Mouse (Mus musculus) urinary bladder, postnatal 14 days (tissue): ENCODE measurements around the gene Abcg4.
A peak's percentile ranks its signal among the peaks of the same experiment; 100 is the strongest.

ENCODE experiments used
- DNase-seq: peaks from one replicate; pipeline ENCODE4 v3.0.0; 2021; ENCODE audit warnings: low spot score

Gene Abcg4

GRCm38 (mm10) chr9:44283183-44283582 lies 5.2 kb downstream of the Abcg4 start:
- no peak for DNase-seq

DNA sequence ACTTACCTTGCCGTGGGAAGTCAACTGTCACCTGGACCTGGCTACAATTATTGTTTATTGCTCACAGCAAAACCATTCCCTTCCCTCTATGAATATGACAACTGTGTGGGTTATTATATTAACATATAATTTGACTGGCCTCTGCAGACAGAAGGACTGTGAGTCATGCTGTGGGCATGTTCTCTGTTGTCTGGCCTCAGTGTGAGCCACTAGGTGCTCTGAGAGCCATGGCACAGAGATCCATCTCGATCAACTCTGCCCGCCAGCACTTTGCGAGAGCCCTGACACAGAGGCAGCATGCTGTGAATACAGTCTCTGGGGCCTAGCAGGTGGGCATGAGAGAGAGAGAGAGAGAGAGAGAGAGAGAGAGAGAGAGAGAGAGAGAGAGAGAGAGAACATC lies 18.4 kb downstream of the Abcg4 start:
- DNase-seq = no peak

- no peak for DNase-seq
These were observed 19.3 kb downstream of the Abcg4 start for GRCm38 (mm10) chr9:44269077-44269476.

DNA sequence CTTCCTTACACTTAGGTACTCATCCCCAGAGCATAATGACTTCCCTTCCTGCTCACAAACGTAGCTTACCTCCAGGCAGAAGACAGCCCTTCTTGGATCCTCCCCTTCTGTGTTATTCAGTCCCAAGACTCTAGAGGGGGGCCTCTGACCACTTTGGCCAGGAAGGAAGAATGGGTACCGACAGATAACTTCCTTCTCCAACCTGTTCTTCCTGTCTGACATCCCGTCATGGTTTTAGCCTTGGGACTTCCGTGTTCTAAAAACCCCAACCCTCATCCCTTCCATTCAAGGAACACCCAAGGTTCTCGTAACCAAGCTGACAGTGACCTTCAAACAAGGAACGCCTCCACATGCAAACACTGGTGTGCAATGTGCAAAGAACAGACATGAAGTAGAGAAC lies 20.0 kb downstream of the Abcg4 start, which contains the start of gene Nlrx1:
TSS of gene Nlrx1 (minus strand) at position 168 of the 400 bp plus-strand sequence.
- DNase-seq = peak; percentile 50

GRCm38 (mm10) chr9:44268027-44268360 lies 20.4 kb downstream of the Abcg4 start:
- peak; percentile 94 for DNase-seq

DNA sequence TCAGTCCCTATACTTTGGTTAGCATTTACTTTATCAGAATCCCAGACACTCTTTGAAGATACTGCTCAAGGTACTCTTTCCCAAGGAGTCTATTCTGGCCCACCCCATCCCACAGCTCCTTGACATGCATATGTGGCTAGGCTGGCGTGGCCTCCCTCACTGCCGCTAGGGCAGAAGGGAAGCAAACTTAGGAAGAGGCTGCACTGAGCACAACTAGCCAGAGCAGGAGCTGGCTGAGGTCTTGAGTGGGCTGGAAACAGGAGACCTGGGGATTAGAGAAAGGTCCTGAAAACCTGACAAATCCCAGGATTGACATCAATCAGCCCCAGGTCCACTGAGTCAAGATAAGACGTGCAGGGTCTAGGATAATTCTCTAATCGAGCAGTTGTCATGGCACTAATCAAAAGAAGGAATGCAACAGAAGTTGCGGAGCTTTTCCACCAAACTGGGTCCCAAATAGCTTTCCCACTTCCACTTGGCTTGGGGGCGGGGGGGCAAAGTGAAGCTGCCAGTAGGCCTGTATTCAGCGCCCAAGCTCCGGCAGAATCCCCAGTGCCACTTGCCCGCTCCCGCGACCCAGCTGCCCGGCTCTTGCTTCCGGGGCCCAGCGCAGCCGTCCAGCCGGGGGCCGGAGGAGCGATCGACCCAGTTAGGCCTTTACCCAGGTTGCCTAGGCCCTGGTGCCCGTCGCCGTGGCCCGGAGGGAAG lies 20.9 kb downstream of the Abcg4 start:
- peak; percentile 38 for DNase-seq

- DNase-seq = no peak
These were observed 21.8 kb downstream of the Abcg4 start for GRCm38 (mm10) chr9:44266478-44267226.

GRCm38 (mm10) chr9:44261388-44261787 lies 27.0 kb downstream of the Abcg4 start:
- no peak for DNase-seq

DNA sequence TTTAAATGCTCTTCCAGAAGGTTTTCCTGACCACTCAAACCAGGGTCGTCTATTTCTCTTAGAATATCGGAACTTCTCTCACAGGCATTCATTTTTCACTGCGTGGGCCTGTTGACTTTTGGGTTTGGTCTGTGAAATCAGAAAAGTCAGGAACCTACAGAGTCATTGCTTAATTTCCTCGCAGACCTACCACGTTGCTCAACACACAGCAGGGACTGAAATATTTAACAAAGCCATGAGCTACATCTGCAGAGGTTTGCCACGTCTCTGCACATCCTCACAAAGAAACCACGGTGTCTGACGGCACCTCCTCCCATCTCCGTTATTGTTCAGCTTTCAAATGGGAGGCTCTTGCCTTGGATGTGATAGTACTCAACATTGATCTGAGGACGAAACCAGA lies 29.4 kb downstream of the Abcg4 start:
- no peak for DNase-seq

DNA sequence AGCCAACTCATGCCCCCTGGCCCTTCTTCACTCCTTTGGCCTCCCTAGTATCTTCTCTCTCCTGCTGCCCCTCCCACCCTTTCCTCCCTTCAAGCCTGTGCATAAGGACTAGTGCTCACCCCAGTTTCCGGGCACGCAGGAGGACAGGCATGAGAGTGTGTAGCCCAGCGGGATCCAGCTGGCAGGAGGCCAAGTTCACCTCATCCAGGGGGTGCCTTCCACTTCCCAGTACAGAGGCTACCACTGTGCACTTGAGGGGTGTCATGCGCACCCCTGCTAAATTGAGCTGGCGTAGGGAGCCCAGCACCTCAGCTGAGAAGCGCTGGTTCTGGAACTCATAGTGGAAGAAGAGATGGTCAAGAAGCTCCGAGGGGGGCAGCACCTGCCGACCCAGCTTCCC lies 32.2 kb downstream of the Abcg4 start:
- no peak for DNase-seq

DNA sequence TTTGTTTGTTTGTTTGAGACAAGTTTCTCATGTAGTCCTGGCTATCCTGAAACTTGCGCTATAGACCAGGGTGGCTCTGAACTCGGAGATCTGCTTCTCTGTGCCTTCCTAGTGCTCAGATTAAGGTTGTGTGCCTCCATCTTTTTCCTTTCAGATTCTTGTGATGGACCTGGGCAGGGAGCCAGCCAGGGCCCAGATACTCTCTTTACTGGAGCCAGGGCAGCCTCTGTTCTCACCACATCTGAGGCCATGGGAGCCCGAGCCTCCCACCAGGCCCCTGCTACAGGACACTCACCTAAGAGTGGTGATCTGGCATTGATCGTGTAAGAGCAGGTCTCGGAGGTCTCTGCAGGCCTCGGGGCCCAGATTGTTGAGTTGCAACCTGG lies 33.3 kb downstream of the Abcg4 start:
- no peak for DNase-seq

DNA sequence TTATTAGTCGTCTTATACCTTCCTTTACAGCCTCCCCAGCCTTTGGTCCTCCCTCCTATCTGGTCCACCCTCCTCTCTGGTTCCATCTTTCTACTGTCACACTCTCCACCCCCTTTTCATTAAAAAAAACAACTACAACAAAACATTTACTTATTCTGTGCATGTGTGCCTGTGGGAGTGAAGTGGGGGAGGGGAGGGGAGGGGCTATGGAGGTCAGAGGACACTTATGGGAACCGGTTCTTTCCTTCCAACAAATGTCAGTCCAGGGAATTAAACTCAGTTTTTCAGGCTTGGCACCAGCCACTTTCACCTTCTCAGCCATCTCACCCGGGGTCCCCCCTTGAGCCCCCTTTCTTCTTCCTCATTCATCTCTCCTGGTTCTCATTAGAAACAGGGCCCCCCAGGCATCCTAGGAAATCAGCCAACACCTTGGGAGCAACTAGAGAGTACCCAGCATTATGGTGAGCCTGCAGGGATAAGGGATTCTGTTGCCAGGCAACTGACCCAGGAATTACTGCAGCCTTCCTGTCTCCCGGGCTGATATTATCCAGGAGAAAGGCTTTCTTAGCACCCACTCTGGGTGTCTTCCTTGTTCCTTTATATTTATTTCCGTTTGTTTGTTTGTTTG lies 33.8 kb downstream of the Abcg4 start:
- no peak for DNase-seq

DNA sequence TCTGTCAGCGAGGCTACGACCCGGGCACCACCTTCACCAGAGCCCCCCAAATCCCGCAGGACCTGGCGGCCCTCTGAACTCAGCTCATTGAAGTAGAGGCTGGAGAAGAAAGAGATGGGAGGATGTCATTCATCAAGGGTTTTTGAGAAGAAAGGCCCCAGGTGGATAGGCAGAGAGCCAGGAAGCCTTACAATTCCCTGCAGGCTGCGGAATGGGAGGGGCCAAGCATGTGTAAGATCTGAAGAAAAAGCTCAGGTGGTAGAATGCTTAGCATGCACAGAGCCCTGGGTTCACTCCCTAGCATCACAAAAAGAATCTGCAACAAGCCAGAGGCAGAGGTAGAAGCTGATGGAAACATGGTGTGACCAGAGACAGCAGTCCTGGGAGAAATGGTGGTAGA lies 35.0 kb downstream of the Abcg4 start:
- DNase-seq = no peak

DNA sequence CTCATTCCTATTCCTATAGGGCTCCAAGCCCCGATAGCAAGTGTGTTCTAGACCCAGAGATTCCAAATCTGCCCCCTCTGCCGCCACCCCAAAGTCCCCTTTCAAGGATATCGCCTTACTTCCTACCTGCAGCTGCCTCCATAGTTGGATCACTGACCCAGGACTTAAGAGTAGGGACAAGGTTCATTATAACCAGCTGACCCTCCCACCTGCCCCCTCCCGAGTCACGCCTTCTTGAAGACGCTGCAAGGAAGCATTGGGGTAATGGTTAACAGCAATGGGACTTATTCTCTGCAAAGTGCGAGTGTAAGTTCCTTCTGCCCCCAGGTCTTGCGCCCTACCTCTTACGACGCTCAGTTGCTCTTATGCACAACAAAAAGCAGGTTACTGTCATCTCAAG lies 37.1 kb downstream of the Abcg4 start, which contains the start of gene Pdzd3:
TSS of gene Pdzd3 (minus strand) at position 158 of the 400 bp plus-strand sequence.
- no peak for DNase-seq

DNA sequence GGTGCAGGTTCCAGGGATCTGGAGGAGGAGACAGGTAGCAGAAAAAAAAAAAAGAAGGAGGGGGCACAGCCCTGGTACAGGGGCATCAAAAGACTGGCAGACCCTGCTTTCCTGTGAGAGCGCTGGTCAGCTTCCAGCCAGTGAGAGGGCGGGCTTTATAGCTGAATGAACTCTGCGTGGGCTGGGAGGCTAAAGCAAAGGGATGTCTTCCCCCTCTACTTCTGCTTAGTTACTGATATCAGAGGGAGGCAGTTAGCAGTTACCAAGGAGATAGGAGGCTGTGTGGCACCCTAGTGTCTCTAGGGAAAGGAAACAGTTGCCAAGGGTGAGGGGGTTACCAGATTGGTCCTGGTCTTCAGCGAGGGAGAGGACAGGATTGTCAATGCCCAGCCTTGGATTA lies 38.0 kb downstream of the Abcg4 start:
- DNase-seq = no peak

- peak; percentile 69 for DNase-seq
These were observed 39.0 kb downstream of the Abcg4 start for GRCm38 (mm10) chr9:44249181-44250146.

DNA sequence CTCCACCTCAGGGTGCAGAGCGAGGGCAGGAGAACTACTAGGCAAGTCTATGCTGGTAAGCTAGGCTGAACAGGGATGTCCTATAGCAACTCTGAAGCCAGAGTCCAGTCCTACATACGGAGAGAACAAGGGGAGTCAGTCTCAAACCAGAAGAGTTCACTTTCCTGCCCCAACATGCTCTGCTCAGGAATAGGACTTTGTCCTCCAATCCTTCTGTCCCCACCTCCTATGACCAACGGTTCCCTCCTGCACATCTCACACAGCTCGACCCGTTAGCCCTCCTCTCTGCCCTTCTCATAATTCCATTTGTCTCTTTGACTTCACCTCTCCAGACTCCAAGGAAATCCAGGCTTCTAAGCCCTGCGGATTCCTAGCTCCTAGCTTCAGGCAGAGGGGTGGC lies 40.5 kb downstream of the Abcg4 start:
- no peak for DNase-seq

- DNase-seq = no peak
These were observed 44.8 kb downstream of the Abcg4 start for GRCm38 (mm10) chr9:44243621-44244020.

DNA sequence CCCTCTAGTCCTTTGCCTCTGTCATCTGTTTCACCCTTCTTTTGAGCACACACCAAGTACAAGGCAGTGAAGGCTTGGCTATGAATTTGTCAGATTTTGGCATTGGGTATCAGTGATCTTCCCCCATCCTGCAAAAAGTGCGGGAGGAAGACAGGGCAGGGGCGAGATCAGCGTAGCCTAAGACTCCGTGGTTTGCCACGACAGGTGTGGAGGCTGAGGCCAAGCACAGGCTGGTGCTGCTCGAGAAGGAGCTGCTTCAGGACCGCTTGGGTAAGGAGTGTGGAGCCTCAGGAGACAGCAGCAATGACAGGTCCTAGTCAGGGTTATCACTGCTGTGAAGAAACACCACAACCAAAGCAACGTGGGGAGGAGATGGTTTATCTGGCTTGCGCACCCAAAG lies 47.0 kb downstream of the Abcg4 start:
- no peak for DNase-seq

DNA sequence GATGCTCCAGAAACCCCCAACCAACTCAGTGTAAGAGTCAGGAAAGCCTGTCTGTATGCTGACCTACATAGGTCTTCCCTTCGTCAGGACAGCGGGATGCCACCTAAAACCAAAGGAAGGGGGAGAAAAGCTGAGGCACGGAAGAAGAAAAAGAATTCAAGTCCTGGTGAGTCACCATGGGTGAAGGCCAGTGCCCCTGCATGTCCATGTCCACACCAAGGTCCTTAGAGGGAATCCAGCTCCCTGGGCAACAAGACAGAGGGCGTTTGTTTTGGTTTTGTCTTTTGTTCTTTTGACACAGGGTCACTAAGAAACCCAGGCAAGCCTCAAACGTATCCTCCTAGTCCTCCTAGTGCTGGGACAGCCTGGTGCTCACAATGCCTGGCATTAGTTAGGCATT lies 47.5 kb downstream of the Abcg4 start:
- DNase-seq = no peak

DNA sequence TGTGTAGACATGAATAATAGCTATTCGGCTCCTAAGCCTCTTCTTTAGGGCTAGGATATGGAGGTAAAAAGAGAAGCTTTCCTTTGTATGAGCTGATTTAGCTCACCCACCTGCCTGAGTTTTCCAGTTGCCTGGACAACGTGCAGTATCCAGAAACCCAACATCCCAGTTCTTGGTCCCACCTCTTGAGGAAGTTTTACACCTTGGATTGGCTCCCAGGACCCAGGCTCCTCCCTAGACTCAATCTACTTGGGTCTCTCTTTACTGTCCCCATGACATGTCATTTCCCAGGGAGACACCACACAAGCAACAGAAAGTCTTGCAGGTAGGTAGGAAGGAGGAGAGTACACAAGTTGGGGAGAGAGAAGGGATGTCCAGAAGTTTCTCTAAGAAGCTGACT lies 48.0 kb downstream of the Abcg4 start, which contains the start of gene Ccdc153:
TSS of gene Ccdc153 (plus strand) at position 278 of the 400 bp plus-strand sequence.
- no peak for DNase-seq

DNA sequence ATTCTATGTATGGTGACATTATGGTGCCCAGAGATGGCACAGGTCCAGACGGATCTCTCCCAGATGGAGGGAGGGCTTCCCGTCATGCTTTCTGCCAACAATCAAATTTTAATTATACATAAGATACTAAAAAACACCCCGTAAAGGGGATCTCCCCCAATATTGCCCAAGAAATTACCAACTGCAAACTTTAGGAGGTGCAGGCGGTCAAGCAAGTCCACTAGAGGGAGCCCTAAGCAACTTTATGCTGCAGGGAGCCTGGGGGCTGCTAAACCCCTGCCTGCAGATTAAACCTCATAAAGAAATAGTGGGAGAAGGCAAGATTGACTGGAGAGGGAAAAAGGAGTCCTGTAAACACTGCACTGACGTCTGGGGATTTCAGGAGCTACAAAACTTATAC lies 49.0 kb downstream of the Abcg4 start:
- peak; percentile 53 for DNase-seq
